Mouse (Mus musculus) induced T-regulatory cell, adult 2 months (primary cell): ENCODE results near the gene Pou6f1.
"Not testable (repeated sequence)": the region's sequence is repeated elsewhere in the genome, so short reads cannot be mapped to it uniquely, and the experiment has no call there.

Experiments used
- DNase-seq: peaks from one replicate; pipeline ENCODE4 v3.0.0-alpha.2; 2012; ENCODE audit warnings: low read depth

Gene Pou6f1

DNA sequence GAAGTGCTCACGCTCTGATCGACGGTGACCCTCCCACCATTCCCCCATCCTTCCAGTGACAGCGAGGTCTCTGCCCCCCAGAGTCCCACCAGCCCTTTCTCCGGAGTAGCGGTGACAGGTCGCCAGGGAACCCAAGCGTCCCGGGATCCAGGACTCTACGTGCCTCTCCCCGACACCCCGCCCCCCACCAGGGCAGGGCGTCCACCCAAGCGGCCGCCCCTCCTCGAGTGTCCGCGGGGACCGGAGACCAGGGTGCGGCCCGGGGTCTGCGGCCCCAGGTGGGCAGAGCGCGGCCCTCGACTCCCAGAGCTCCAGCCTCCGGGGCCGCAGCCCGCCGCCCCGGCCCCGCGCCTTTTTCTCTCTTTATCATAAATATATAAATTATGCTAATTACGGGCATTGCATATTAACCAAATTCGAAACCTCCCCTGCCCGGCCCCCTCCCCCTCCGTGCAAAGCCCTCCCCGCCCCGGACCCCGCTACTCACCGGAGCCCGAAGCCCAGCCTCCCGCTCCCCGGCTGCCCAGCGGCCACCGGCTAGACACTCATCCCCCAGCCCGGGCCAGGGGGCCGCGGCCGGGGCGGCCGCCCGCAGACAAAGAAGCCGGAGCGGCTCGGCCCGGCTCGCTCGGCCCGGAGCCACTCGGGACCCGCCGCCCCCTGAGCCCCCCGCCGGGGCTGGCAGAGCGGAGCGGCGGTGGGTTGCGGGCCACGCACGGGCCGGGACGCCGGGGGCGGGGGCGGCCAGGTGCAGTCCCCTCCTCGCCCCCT is at the start of gene Pou6f1:
Pou6f1 (minus strand) TSS at position 709 of the 771 bp plus-strand sequence.
- peak; percentile 49 for DNase-seq

DNA sequence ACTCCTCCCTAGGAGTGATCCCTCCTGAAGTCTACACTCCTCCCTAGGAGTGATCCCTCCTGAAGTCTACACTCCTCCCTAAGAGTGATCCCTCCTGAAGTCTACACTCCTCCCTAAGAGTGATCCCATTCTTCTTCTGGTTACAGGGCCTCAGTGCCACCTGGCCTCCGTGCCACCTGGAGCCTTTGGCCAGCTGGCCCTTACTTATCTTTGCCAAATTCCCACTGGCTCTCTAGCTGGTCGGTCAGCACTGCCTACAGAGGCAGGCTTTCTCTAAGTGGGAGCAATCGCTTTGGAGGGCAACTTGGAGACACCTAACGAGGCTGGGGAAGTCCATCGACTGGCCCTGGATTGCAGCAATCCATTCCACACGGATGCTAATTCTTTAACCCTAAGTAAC is 46.4 kb upstream of the Pou6f1 start:
- DNase-seq, result no peak

DNA sequence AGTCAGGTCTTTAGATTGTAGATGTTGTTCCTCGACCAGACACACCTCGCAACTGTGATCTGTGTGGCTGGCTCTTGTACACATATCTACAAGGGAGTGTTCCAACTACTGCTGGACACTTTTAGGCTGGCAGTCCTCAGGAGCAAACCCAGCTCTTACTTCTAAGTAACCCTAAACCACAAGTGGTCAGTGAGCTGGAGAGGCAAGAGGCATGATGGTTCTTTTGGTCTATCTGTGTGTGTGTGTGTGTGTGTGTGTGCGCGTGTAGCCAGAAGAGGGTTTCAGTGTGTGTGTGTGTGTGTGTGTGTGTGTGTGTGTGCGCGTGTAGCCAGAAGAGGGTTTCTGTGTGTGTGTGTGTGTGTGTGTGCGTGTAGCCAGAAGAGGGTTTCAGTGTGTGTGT is 42.7 kb upstream of the Pou6f1 start:
- DNase-seq, result no peak

DNA sequence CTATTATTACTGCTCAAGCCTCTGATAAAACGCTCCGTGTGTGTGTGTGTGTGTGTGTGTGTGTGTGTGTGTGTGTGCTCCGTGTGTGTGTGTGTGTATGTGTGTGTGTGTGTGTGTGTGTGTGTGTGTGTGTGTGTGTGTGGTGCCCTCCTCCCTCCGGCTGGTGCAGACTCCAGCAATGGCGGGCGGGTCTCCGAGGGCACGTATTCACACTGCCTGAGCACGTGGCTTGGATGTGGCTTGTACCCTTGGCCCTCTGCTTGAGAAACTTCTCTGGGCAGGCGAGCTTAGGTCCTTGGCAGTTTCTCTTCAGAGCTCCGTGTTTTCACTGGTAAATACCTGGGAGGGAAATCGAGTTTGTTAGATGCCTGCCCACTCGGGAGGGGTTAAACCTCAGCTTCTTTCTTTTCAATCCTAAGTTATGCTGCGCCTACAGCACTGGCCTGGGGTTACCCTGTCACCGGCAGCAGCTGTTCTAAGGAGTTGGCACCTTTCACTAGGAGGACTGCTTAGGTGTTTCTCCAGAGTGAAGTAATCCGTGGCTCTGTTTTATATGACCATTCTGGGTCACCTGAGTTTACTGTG is 41.5 kb upstream of the Pou6f1 start:
- no peak for DNase-seq

DNA sequence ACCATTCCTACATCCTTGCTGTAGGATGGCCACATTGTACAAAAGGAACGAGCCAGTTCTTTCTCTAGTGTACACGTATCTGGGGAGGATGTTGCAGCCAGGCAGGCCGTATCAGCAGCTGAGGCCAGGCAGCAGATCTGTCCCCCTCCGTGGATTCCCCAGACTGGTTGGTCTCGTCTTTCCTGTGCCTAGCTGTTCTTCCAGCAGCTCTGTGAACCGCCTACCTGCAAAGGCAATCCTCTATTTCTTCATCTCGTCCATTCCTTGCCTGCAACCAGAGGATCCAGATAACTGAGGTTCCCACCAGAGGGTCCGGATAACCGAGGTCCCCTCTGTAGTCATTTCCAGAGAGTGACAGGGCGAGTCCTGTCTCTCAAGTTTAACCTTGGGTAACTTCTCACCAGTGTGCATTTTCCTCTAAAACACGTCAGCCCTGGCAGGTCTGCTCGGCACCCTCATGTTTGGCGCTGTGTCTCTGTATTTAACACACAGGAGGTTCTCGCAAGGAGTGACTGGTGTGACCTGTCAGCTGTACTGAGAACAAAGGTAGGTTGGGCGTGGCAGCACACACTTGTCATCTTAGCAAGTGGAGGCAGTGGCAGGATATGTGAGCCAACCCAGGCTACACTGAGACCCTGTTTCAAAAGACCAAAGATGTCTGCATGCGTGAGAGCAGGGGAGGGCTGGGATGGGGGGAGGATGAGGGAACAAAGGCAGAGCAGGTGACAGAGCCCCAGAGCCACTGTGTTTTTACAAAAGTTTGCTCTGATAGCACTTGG is 40.4 kb upstream of the Pou6f1 start:
- DNase-seq, result no peak

DNA sequence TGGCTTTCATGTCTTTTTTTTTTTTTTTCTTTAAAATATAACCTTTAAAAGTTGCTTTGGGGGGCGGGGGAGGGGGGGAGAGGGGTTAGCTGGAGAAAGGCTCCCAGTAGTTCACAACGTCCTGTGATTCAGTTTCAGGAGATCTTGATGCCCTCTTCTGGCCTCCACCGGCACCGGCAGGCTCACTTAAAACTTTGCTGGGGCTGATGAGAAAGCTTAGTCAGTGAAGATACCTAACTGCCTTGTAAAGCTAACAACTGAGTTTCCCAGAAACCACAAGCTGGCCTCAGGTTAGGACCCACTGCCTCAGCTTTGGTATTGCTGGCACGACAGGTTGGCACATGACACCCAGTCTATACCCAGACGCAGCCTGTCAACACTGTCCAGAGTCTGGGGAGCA is 37.9 kb upstream of the Pou6f1 start:
- peak; percentile 73 for DNase-seq

DNA sequence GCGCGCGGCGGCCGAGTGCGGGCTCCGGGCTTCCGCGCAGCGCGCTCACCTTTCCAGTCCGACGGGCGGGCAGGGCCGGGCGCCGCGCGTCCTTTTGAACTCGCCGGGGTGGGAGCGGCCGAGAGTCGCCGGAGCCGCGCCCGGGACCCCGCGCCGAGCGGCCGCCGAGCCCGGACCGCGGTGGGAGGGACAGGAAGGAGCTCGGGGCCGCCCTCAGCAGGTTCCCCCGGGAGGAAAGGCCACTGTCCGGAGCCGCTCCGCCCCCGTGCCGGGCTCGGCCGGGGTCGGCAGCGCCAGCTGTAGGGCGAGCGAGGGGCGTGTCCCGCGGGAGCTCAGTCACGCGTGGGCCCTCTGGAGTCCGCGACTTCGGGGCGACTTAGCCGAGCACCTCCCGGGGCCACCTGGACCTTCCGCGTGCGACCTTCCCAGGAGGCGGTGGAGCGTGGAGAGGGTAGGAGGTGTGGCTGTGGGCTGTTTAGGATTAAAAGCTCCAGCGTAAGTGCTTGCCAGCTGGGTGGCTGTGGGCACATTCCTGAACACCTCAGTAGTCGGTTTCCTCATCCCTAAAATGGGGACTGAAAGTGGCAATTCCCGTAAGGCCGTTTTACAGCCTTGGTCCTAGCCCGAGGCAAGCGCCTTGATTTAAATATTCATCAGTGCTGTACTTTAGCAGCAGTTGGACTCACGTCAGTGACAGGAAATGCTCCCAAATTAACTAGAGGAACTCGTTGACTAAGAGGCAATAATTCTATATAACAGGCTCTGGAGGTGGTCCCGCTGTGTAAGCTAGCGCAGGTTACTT is 37.1 kb upstream of the Pou6f1 start, which contains the start of gene Smagp:
Smagp (minus strand) TSS at position 241 of the 802 bp plus-strand sequence.
- DNase-seq, result peak; percentile 66

DNA sequence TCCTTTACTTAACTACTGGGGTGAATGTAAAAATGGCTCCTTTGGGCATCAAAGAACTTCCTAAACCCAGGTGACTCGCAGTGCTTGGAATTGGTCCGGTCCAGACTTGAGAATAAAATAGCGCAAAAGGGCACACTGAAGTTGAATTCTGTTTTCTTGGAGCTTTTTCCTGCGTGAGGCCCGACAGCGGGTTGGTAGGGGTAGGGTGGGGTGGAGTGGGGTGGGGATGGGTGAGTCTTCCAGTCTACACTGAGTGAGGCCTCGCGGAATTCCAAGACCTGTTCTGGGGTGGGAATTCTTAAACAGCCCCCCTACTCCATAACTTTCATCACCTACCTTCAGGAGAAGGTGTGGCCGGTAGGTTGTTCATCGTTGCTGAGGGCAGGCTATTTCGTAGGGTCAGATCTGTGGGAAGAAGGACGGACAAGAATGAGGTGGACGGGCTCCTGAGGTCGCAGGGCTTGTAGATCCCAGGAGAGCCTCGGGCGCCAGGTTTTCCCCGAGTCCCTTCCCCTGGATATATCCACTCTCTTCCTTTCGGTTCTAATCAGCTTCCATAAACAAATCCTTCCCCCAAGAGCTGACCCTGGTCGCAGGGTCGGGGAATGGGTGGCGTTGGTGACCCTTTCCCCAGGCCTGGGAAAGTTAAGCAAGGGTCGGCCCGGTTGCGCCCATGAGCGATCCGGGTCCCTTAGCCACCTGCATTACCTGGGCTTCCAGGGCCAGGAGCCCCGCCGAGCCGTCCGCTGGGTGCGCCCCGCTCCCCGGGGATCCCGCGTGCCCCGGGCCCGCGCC is 36.3 kb upstream of the Pou6f1 start:
- DNase-seq, result no peak

DNA sequence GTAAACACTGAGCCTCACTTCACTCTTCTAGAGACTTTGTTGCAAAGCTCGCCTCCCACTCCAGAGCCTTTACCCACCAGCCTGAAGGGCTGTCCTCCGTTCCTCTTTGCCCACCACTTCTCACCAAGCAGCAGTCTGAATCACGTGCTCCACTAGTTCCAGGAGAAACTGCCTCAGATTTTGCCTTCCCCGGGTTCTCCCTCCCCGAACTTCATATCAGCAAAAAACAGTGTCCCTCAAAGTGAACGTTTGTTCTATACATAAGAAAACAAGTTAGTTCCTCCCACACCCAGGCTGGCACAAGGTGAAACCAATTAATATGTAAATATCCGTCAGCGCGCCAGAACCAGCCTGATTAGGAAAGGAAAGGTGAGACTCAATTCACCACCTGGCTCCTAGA is 35.5 kb upstream of the Pou6f1 start:
- no peak for DNase-seq

DNA sequence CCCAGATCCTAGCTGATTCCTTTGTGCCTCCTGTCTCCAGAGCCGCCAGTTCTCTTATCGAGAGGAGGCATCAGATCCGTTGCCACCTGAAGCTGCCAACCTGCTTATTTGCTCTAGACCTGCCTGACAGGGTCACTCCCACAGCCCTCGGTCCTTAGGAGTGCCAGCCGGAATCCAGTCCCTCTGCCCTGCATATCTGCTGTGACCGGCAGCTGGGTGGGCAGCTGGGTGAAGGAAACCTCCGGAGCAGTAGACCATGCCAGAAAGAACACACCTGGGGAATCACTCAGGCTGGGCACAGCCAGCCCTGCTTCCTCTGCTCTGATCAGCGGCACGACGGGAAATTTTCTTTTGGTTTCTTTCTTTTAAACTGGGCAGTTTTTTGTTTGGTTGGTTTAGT is 33.6 kb upstream of the Pou6f1 start:
- DNase-seq, result peak; percentile 68

DNA sequence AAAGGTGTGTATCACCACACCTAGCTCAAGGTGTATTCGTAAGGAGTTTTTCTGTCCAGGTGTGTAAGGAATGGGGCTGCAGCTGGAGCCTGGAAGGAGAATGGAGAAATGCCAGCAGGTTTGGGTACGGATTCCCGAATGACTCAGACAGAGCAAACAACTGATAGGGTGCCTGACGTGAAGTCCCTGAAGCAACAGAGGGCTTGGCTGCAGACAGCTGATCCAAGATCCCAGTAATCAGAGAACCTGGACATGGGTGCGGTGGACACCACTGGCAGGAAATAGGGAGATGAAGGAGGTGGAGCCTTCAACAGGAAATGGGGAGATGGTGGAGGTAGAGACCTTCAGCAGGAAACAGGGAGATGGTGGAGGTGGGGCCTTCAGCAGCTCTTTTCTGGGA is 32.5 kb upstream of the Pou6f1 start:
- no peak for DNase-seq

DNA sequence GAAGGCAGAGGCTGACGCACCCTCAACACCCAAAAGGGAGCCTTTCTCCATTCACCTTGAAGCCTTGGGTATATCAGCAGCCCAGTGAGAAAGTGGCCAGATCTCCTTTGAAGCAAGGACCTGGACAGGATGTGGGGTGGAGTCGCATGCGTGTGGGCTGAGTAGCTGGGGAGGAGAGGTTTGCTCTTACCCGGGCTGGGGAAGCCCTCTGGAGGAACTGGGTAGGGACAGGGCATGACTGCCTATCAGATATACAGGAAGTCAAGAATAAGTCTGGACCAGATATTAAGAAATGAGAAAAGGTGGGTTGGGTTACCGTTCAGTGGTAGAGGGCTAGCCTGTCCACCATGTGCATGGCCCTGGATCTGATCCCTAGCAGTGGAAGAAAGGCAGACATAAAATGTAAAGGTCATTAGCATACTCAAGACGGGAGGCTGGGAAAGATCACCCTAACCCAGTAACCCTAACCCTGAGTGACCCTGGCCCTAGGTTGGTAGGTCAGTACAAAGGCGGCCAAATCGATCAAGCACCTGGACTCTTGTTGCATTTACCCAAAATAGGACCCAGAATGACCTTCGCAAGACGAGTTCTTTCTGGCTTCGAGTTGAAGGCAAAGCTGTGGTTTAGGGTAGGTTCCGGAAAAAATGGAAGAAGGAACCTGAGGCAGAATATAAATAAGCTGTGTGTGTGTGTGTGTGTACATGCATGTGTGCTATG is 31.8 kb upstream of the Pou6f1 start:
- peak; percentile 44 for DNase-seq

DNA sequence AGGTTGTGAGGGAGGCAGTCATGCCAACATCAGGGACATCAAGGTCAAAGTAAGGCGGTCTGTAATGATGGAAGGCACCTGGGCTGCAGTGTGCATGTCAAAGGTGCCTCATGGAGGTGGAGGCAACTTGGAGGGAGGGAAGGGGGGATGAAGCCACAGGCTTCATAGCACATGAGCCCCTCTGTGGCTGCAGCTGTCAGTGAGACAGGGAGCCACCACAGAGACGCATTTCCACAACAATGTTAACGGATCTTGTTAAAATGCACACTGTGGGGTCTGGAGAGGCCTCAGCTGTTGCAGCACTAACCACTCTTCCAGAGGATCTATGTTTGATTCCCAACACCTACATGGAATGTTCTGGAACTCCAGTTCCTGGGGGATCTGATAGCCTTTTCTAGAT is 30.3 kb upstream of the Pou6f1 start:
- DNase-seq, result no peak

DNA sequence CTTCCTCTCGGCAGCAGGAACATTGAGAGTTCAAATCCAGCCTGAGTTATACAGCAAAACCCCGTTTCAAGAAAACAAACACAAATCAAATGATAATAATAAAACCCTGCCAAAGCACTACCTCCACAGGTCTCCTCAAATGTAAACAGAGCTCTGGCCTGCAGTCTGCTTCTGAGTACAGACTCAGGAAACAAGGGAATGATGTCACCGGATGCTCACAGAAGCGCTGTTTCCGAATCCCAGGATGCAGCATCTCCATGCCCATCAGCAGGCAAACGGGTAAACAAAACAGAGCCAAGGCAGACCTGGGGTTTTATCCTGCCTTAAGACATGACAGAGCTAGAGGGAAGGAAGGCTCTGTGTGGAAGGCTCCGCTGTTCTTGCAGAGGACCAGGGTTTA is 29.0 kb upstream of the Pou6f1 start:
- no peak for DNase-seq

DNA sequence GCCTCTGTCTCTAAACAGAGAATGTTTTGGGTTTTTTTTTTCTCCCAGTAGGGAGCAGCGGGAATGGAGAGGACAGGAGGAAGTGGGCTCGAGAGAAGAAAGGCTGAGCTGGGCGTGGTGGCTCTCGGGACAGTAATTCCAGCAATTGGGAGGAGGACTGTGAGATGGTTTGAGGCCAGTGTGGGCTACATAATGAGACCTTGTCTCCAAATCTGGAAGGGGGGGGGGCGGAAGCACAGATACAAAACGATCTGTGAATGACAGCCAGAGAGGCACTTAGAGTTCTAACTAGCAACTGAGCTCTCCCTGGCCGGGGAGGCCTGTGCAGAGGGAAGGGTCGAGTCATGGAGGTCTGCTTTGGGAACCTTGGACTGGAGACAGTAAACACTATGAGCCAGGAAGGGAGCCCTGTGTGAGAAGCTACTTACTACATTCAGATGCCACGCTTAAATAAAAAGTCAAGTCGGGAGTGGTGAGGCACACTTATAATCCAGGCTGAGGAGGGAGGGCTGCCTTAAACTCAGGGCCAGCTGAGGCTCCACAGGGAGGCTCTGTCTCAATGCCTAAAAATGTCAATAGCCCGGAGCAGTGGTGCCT is 28.1 kb upstream of the Pou6f1 start:
- no peak for DNase-seq

DNA sequence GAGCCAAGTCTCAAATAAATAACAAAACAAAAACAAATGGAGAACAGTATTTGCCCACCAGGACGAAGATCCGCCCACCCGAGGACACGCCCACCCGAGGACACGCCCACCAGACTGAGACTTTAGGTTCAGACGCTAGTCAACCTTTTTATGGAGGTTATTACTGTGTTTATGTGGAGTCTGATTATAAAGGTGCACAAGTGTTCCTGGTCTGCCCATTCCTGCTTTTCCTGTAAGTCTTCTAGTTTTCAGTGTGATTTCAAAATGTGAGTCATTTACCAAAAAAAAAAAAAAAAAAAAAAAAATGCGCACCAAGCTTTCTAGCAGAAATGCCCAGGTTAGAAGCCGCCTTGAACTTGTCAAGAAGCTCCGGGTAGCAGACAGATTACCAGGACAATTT is 27.5 kb upstream of the Pou6f1 start:
- DNase-seq, result peak; percentile 48

DNA sequence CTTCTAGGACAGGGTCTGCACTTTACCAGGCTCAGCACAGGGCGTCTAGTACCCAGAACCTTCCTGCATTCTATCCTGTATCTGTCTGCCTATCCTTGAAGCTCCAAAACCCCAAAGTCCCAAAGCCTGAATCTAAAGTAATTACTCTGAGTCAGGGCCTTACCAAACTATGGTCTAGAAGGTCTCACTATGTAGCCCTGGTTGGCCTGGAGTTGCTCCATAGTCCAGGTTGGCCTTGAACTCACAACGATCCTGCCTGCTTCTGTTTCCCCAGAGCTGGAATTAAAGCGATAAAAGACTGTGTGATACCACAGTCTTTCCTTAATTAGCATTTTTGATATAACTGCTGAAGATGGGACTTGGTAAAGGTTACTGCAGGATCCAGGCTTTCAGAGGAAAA is 24.7 kb upstream of the Pou6f1 start:
- DNase-seq, result no peak

DNA sequence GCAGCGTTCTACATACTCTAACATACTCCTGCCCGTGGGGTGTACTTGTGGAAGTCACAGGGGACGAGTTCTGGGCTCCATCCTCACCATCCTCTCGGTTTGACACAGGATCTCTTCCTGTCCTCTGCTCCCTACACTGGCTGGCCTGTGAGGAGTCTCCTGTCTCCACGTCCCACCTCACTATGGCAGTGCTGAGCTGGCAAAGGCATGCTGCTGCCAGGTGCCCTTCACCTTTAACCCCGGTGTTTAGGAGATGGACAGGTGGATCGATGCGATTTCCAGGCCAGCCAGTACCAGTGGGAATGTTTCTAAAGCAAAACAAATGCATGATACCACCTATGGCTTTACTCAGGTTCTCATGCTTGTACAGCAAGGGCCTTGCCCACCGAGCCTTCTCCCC is 24.0 kb upstream of the Pou6f1 start:
- DNase-seq, result no peak

DNA sequence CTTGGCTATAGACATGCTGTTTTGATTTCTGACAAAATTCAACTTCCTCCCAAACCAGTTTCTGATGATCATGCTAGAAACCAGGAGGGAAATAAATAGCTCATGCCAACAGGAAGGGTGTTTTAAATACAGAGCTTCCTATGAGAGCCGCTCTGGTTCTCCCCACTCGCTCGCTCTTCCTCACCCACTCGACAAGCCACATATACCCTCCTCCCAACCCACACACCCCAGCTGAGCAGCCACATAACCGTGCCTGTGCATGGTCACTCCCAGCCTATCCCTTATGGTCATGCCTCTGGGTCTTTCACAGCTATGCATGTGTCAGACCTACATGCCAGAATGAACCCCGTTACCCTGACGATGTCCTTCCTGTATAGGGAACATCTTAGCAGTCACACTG is 22.4 kb upstream of the Pou6f1 start:
- DNase-seq, result no peak

DNA sequence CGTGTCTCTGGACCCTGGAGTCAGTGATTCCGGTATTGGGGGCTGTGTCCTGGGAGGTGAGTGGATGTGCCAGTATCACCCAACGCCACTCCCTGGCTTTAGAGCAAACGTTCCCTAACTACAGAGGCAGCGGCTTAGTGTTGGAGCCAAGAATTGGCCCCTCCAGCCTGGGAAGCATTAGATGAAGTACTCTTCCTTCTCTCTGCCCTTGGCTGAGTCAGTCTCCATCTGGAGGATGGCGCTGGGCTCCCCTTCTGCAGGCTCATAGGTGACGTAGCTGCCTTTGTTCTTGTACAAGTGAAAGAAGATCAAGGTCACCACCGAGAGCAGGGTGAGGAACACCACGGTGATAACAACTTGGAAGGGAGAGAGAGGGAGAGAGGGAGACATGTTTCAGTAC is 21.9 kb upstream of the Pou6f1 start:
- not testable (repeated sequence) for DNase-seq
